Mouse (Mus musculus): ENCODE results near the gene Crybg3.
"Not testable (repeated sequence)": the region's sequence is repeated elsewhere in the genome, so short reads cannot be mapped to it uniquely, and the experiment has no call there.

Gene Crybg3

DNA sequence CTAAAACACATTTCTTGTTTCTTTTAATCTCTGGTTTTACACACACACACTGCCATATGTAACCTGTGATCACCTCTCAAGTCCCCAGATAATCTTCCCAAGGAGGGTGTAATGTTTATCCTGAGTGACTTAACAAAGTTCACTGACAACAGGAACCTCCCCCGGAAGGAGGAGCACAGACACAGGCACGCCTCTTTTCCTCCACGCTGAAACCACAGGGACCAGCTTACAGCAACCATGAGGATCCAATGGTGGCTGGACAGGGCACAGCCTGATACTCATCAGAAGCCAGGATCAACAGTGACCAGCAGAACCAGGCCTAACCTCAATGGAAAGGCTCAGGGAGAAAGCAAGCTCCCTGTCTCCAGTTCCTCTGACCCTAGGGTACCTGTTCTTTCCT lies 68.2 kb downstream of the Crybg3 start:
- peak; percentile 70 for DNase-seq (ENCODE audit: low read depth, low spot score)

DNA sequence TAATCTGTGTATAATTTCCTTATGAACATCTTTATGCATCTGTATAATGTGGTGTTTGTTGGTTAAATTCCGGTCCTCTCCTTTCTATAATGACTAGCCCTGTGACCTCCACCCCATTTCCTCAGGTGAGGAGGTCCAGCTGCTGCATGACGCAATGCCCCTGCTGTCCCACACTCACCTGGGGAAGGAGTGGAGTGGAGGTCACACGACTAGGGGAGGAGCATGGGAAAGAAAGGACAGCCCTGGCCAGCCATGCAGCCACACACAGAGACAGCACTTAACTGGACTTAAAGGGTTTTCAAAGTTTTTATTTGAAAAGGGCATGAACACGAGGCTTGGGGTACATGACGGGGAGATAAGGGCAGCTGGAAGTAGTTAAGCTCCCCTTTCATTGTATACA lies 69.5 kb downstream of the Crybg3 start:
- DNase-seq (ENCODE audit: low read depth, low spot score) = no peak

DNA sequence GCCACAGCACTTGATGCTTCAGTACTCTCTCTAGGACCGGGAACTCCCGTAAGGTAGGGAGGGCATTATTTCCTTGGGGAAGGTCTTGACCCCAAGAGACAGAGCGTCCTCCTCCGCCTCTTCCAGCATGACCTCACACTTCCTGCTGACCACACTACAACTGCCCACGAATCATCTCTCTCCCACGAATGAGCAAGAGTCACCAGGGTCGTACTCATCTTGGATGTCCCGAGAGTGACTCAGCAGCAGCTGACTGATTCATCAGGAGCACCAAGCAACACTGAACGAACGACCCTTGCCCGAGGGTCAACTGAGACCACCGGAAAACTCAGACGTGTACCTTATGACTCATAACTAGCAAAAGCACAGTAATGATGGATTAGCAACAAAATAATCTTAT lies 71.2 kb downstream of the Crybg3 start:
- DNase-seq (ENCODE audit: low read depth, low spot score) = peak; percentile 31

DNA sequence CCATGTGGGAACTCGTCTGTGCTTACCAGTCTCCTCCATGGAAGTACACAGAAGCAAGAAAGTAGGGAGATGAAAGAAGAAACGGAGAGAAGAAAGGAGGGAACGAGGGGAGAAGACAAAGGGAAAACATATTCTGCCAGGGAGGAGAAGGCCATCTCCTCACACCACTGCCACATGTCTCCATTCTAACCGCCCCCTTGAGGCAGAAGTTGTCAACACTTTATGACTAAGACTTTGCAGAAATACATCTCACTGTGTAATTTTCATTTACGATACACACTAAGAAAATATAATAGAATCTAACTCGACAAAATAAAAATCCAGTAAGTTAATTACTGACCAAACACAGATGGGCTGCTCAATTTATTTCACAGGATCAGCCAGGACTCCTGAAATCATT lies 73.8 kb downstream of the Crybg3 start:
- no peak for DNase-seq (ENCODE audit: low read depth, low spot score)

DNA sequence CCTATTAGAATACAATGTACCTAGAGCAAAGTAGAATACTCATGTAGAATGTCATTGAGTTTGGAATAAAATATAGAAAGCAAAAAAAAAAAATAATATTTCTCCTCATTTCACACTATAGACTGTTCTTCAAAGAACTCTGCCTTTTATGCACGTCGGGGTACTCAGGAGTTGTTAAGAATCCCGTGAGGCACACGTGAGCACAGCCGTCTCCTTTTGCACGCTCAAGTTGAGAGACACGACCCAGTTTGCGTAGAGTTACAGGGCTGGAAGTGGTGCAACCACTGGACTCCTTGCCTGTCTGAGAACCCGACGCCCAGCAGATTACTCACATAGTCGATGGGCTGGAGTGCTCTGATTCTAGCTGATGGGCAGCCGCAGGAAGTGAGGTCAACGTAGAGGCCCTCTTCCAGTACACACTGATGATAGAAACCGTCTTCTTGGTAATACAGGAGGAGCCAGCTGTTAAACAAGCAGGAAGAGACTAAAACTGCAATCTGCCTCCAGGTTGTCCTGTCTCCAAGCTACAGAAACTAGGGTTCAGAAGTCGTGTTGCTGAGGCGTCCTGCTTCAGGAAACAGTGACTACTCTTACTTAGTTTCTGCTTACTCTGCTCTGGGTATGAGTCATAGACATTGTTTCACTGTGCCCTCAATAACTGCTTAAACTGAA lies 78.9 kb downstream of the Crybg3 start:
- DNase-seq (ENCODE audit: low read depth, low spot score) = no peak

DNA sequence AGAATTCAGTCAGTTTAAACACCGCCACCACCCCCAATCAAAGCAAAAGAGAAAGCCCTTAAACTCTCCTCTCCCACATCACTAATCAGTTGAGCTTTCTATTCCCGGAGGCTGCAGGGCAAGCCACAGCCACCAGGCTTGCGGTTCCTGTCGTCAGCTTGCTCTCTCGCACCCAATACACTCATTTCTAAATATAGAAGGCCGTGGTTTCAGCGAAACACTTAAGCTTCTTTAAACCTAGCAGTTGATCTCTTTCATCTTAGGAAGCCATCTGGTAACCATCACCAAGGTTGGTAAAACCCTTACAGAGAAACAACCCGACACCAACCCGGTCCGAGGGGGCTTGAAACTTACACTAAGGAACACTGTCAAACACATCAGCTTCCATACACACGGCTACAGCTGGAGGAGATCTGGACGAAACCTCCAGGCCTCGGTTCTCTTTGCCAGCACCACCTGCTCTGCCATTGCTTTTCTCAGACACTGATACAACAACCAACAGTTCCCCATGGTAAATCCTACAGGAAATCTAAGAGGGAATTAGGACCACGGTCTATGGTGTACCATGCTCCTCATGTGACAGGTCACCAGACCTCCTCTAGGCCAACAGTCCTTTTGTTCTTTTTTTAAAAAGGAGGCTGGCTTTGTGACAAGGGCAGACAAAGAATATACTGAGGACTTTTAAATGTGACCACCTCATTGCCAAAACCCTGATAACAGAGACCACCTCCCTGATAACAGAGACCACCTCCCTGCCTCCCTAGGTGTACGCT lies 83.1 kb downstream of the Crybg3 start:
- DNase-seq (ENCODE audit: low read depth, low spot score) = no peak

DNA sequence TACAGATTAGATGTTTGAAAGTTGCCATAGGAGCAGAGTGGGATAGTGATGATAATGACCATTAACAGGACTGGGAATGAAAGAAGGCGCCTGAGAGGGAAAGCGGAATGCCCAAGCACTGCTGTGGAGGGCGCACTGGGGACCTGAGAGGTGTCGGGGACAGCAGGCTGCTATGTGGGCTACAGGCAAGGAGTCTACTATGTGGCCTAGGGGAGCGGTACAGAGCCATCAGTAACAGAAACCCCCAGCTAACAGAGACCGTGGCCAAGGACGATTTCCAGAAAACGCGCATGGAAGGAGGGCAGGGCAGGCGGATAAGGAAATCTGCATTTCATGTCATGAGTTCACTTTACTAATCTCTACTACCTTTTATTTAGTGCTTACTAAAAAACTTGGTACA lies 83.8 kb downstream of the Crybg3 start:
- DNase-seq (ENCODE audit: low read depth, low spot score) = no peak

DNA sequence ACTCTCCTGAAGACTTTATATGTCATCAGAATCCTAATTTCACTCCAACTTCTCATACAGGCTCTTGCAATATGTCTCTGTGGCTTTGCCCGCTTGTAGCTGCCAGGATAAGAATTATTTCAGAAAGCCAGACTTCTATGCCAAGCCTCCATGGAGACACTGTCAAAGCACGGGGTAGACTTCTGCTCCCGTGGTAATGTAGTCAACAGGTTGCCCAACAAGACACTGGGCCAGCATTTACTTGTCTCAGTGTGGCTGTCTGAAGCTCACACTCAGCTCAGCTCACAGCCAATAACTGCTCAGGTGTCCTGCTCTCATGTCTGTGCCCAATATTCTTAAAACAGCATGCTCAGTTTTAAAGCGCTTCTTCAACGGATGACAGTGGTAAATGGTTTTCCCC lies 85.6 kb downstream of the Crybg3 start:
- no peak for DNase-seq (ENCODE audit: low read depth, low spot score)

DNA sequence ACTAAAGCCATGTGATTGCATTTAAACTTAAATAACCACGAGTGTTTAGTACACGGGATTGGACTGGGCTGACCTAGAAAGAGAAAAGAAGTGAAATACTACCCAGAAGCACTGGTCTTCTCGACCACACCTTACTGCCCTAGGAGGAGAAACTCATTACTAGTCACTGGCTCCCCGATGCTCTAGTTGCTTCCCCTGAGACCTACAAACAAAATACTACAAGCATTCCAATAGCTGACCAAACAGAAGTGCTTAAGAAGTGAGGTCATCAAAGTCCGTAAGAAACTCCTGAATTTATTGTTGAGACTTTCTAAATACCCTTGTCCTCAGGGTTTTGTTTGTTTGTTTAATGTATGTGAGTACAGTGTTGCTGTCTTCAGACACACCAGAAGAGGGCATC lies 90.9 kb downstream of the Crybg3 start:
- DNase-seq (ENCODE audit: low read depth, low spot score) = no peak

DNA sequence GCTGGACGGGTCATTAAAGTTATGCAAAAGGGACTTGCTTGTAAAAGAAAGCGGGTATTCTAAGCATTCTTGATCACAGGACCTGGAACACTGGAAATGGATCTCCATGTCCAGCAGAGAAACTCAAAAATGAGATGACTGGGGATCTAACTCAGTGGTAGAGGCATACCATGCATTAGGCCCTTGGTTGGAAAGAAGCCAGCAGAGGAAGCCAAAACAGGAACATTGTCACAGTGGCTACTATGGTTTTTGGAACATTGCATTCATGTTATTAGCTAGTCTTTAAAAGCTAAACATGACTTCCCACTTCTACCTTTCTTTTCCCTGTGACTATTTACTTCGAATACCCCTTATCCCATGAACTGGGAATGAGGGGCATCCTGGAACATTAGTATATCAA lies 101.6 kb downstream of the Crybg3 start:
- DNase-seq (ENCODE audit: low read depth, low spot score) = peak; percentile 41

DNA sequence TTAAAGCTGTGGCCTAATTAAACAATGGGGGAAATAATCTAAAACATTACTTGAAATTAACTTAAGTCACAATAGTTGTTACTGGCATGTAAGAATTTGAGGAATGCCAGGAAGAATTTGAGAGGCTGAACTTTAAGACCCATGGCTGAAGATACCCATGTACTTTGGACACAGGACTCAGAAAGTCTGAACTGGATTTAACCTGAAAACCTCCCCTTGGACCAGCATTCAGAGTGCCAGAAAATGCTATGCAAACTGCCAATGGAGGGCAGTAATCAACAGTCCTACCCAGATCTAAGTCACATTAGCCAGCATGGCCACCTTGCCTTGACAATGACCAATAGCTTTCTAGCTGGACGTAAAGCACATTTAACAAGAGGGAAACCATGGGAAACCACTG lies 102.8 kb downstream of the Crybg3 start:
- peak; percentile 69 for DNase-seq (ENCODE audit: low read depth, low spot score)

DNA sequence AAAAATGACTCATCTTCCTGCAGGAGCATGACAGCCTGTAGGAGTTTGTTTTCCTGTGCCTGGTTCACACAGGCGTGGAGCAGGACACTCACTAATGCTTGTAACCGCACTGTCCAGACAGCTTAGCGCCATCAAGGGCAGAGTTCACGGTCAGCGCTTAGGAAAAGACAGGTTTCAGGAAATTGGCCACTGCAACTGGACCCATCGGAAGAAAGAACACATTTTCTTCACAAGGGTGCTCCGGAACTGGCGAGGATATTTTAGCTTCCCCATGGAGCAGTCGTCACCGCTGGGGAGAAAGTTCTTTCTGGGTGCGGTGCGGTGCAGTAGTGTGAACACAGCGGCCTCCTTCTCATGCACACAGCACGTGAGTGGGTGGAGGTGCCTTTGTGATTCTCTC lies 107.6 kb downstream of the Crybg3 start:
- DNase-seq (ENCODE audit: low read depth, low spot score) = peak; percentile 65

DNA sequence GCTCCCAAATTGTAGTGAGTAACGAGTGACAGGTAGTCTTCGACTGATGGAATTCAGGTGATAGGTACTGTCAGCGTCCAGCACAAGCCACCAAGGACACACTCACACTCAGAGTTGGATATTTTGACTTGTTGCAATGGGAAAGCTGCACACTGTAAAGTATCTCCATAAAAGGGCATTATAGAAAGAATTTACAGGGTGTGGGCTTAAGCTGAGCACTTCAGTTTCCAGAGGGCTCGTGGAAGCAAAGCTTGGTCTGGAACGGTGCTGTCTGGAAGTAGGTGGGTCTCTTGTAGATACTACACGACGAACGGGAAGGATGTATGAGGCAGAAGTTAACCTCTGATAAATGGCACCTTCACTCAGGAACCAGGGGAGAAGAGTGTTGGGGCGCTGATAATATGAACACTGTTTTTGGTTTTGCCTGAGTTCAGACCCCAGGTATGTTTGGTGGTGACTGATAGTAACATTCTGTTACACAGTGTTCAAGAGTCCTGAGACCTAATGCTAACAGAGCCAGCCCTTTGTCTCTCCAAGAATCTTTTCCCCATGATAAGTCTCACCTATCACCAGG lies 112.7 kb downstream of the Crybg3 start:
- no peak for DNase-seq (ENCODE audit: low read depth, low spot score)

DNA sequence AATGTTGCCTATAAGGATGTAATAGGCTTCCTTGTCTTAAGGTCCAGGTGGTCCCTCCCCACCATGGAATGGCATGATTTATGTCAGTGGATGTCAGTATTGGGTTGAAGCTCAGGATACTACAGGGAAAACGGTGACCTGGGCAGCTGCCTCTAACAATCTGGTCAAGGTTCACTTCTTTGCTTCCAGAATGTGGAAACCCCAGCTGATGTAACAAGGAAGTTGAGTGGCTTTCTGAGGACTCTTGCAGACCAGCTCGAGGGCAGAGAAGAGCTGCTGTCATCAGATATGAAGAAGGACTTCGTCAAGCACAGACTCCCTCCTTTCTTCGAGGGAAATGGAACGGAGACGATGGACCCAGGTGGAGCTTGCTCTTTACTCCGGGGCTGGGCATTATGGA lies 113.5 kb downstream of the Crybg3 start:
- no peak for DNase-seq (ENCODE audit: low read depth, low spot score)

DNA sequence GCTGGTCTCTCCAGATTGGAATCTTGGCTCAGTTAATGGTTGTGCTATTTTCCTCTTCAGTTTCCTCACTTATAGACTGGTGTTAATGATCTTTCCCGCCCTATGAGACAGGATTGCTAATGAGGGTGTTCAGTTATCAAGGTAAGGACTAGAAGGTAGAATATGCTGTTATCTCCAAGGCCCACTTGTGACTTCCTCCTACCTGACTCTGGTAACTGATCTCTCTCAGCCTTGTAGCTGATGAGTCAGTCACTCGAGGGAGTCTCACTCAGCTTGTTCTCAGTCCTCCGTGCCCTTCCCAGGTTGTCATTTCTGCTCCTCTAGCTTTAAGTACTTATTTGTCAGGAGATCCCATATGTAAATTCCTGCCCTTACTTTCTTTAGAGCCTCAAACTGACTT lies 122.8 kb downstream of the Crybg3 start:
- no peak for DNase-seq (ENCODE audit: low read depth, low spot score)

DNA sequence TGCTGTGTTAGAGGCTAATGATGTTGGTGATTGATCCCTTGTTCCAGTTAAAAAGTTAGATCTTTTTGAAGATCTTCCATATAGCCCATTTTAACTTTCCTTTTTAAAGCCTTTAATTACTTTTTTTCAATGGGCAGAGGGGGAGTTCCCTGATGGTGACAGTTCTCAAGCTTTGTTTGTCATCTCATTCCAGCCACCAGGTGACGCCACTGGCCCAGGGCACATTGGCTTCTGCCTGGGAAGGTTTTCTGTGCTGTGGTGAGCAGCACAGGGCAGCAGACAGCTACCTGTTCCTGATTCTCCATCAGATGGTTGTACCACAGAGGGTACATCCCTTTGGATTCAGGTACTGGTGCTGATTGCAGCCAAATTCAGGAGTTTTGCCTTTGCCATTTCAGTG lies 126.0 kb downstream of the Crybg3 start:
- DNase-seq (ENCODE audit: low read depth, low spot score) = peak; percentile 81

DNA sequence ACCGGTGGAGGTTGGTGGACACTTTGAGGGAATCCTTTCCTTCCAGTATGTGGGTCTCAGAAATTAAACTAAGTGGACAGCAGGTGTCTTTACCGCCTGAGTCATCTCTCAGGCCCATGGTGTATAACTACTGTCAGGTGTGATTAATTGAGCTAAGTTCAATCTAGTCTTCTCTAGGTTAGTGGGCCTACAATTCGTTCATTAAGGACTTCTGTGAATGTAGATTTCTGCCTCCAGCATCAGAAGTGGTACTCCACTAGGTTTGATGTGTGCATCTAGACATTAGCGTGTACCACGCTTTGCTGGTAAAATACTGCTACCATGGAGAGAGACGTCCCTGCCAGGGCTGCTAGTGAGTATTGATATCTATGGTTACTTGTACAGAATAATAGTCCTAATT lies 128.2 kb downstream of the Crybg3 start:
- no peak for DNase-seq (ENCODE audit: low read depth, low spot score)

DNA sequence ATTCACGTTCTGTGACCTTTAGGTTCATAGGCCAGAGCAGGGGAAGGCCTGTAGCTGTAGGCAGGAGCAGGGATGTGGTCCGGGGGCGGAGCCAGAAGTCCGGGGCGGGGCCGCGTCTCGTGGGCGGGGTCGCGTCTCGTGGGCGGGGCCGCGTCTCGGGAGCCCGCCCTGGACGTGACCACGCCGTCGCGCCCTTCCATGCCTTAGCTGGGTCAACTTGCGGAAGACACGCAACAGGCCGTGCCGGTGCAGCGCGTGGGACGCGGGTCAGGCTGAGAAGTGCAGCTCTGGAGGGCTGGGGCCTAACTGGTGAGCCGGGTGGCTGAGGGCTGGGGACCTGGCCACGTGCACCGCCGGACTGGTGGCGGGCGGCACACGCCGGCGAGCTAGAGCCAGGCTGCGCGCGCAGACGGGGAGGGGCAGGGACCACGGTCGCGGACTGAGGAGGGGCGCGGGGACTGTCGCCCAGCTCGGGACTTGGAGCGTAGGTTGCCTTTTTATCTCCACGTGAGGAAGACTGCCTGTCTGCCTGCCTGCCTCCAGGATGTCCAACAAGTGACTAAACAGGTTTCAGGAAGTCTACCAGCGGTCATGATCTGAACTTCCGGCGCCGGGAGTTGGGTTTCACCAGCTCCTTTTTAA lies 129.0 kb downstream of the Crybg3 start, which contains the start of gene Riox2:
Gene Riox2, plus strand, starts transcription at position 139 of the 642 bp plus-strand sequence.
- DNase-seq (ENCODE audit: low read depth, low spot score) = peak; percentile 87

DNA sequence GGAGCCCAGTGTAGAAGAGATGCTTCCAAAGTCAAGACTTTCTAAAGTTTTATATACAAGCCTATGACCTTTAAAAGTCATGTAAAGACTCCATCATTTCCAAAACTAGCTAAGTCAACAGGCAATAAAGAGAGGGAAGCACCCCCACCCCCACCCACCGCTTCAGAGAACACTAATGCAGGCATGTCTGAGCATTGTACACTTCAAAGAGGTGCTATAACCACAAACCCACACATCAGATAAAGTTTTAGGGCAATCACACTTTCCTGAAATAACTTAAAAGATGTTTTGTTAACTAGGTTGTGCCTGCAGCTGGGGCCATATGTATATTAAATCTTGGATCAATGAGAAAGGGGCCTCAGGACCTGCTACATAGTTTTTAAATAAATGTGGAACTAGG lies 130.9 kb downstream of the Crybg3 start:
- no peak for DNase-seq (ENCODE audit: low read depth, low spot score)

DNA sequence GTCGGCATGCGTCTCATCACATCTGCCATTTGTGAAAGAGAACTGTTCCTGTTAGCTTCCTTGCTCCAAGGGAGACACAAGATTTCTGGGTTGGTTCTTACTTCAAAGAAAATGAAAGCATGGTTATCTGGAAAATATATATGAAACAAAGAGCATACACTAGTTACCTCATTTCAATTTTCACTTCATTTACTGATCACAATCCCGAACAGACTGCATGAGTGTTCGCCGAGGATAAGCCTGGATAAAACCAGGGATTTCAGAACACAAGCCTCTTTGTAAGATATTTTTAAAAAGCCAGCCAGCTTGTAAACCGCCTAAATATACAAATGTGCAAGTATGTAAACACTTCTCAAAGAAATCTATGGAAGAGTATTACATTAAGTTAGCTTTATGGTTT lies 136.8 kb downstream of the Crybg3 start:
- no peak for DNase-seq (ENCODE audit: low read depth, low spot score)

DNA sequence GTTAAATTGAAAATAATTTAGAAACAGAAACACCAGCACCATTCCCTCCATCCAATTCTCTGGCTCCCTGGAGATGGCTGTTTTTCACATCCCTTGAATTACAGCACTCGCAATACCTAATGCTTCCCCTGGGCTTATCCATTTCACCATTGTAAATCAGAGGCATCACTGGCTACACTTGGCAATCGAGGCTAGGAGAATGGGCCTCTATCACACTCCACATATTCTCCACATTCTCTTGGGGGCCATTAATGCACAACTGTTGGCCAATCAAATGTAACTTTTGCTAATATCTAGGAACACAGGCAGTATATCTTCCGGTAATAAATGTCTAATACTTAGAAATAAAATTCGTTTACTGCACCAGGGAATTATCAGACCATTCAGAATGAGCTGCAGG lies 137.2 kb downstream of the Crybg3 start:
- no peak for DNase-seq (ENCODE audit: low read depth, low spot score)

DNA sequence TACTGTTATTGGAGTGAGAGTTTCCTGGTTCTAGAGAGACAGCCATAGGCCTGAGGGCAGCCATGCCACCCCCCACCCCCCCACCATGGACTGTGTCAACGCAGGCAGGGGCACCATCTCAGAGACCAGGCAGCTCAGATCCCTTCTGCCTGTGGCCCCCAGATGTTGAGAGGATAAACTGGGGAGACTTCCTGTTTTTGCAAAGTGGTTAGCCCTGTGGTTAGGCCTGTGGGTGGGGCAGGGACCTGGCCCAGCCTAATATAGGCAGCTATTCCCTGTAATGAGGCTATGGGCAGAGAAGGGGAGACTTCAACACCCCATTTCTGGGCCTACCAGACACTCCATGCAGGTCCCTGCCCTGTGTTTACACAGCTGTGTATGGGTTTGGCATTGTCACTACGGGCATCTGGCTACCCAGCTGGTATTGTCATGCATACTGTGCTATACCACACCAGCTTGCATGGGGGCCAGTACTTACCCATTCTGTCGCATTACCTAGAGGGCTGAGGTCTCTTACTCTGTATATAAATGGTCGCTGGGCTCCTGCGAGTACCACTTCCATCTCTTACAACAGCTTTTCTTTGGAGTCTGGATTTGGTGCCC lies 141.4 kb downstream of the Crybg3 start:
- not testable (repeated sequence) for DNase-seq (ENCODE audit: low read depth, low spot score)
